Mouse (Mus musculus): ENCODE measurements at regions not wholly inside any gene's neighbourhood (a gene's known extent, or its start where the extent isn't known, plus 50 kb on each side); places are given as distances from the start of the nearest gene placed in this dataset.

GRCm38 (mm10) chr6:31945347-31945746, 104.7 kb upstream of the 1700012A03Rik start:
- TF ChIP-seq POLR2A (IDR thresholded peaks at IDR 0.05; ENCODE audit: low read depth, low read length), result no peak
- TF ChIP-seq CTCF (conservative IDR thresholded peaks at IDR 0.05; ENCODE audit: insufficient read depth, insufficient read length, low read depth, low read length), result no peak

Data from kidney, adult 2 months (tissue).